Mouse (Mus musculus) midbrain, embryonic 14.5 days (tissue): ENCODE measurements at regions not wholly inside any gene's neighbourhood (a gene's known extent, or its start where the extent isn't known, plus 50 kb on each side); places are given as distances from the start of the nearest gene placed in this dataset.
A peak's percentile ranks its signal among the peaks of the same experiment; 100 is the strongest.

Experiments
- ATAC-seq: fragments of 200-750 bp; cut with Nextera tagmentation; 2 replicates; pipeline ENCODE4 v1.8.0; 2017; ENCODE audit warnings: moderate number of reproducible peaks, moderate library complexity; ENCODE audit not compliant: low FRiP score, low TSS enrichment
- DNase-seq: peaks from one replicate; pipeline ENCODE4 v3.0.0-alpha.2; 2015
- H3K27ac ChIP-seq: fragments of 300-500 bp; sonication (generic); replicated peaks from 2 replicates; pipeline ENCODE4 v1.5.1; 2014; ENCODE audit warnings: mild to moderate bottlenecking, low read depth, low read length, moderate library complexity
- H3K27me3 ChIP-seq: fragments of 300-500 bp; sonication (generic); 2 replicates; pipeline ENCODE4 v1.6.1; 2014; ENCODE audit warnings: low read length, control low read depth, mixed read lengths; ENCODE audit not compliant: control insufficient read depth, insufficient read depth
- H3K36me3 ChIP-seq: fragments of 300-500 bp; sonication (generic); 2 replicates; pipeline ENCODE4 v1.6.1; 2014; ENCODE audit warnings: low read length, control low read depth; ENCODE audit not compliant: control insufficient read depth, insufficient read depth
- H3K4me1 ChIP-seq: fragments of 300-500 bp; sonication (generic); 2 replicates; pipeline ENCODE4 v1.6.1; 2014; ENCODE audit warnings: mild to moderate bottlenecking, antibody characterized with exemption, low read length, control low read depth; ENCODE audit not compliant: control insufficient read depth, insufficient read depth
- H3K4me2 ChIP-seq: fragments of 300-500 bp; sonication (generic); 2 replicates; pipeline ENCODE4 v1.6.1; 2014; ENCODE audit warnings: mild to moderate bottlenecking, low read length, moderate library complexity
- H3K4me3 ChIP-seq: fragments of 300-500 bp; sonication (generic); replicated peaks from 2 replicates; pipeline ENCODE4 v1.5.1; 2014; ENCODE audit warnings: low read depth, low read length
- H3K9ac ChIP-seq: fragments of 300-500 bp; sonication (generic); replicated peaks from 2 replicates; pipeline ENCODE4 v1.6.1; 2014; ENCODE audit warnings: mild to moderate bottlenecking, low read length, moderate library complexity
- H3K9me3 ChIP-seq: fragments of 300-500 bp; sonication (generic); 2 replicates; pipeline ENCODE4 v1.6.1; 2016; ENCODE audit warnings: low read length, control low read depth, mixed read lengths; ENCODE audit not compliant: control insufficient read depth
- WGBS: fragments of 180-500 bp; shearing (Covaris S2); extraction: QIAGEN DNeasy Blood & Tissue Kit; methylation state at CpG from one replicate; pipeline ENCODE4 v1.1.7; 2014; 5-methylcytosine and 5-hydroxymethylcytosine counted together

- Histone ChIP-seq H3K4me3 (no peak overlapping the region), H3K27ac (no peak overlapping the region), H3K4me1 (no peaks in the 10 kb centered on the region), H3K27me3 (no peaks in the 10 kb centered on the region), H3K4me2 (no peak overlapping the region), H3K9me3 (no peaks in the 10 kb centered on the region), H3K9ac (no peak overlapping the region), H3K36me3 (no peaks in the 10 kb centered on the region)
- no peak for ATAC-seq
- DNase-seq, result peak; percentile 14
- WGBS, result 62% methylated on average over 3 of the region's 3 CpGs
Observed at GRCm38 (mm10) chr12:46416765-46417404, 401.8 kb downstream of the Nova1 start.

DNA sequence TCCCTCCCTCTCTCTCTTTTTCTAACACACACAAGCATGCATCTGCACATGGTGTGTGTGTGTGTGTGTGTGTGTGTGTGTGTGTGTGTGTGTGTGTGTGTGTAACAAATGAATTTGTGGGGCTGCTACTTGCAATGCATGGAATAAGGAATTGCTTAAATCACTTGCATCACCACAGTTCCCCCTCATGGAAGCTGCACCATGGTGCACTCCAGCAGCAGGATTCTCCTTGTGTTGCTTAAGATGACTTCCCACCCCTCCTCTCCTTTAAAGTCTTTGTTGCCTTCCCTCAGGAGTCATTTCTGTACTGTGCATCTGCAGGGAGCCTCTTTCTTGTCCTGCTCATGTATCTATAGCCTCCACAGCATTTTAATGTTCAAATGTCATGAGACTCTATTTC is 402.5 kb downstream of the Nova1 start:
- Histone ChIP-seq H3K27me3 (no peaks in the 10 kb centered on the region), H3K36me3 (no peaks in the 10 kb centered on the region), H3K27ac (no peak overlapping the region), H3K9ac (no peak overlapping the region), H3K9me3 (no peaks in the 10 kb centered on the region), H3K4me2 (no peak overlapping the region), H3K4me1 (no peaks in the 10 kb centered on the region), H3K4me3 (no peak overlapping the region)
- ATAC-seq, result peak; percentile 37; the same call in 1 of the 2 replicates
- DNase-seq, result peak; percentile 32

- H3K27me3 ChIP-seq, result no peaks in the 10 kb centered on the region
- H3K9me3 ChIP-seq, result no peaks in the 10 kb centered on the region
- no peaks in the 10 kb centered on the region for H3K36me3 ChIP-seq
- H3K9ac ChIP-seq, result no peak overlapping the region
- no peak overlapping the region for H3K4me3 ChIP-seq
- no peak for DNase-seq
- H3K4me1 ChIP-seq, result no peaks in the 10 kb centered on the region
- H3K4me2 ChIP-seq, result no peak overlapping the region
- no peak for ATAC-seq
- H3K27ac ChIP-seq, result no peak overlapping the region
Observed at GRCm38 (mm10) chr12:46405674-46406073, 413.1 kb downstream of the Nova1 start.

GRCm38 (mm10) chr12:46399653-46399975 is 419.1 kb downstream of the Nova1 start:
- Histone ChIP-seq H3K4me3 (peak overlapping the region; percentile 41), H3K9ac (peak overlapping the region; percentile 52), H3K36me3 (no peaks in the 10 kb centered on the region), H3K4me1 (no peaks in the 10 kb centered on the region), H3K27ac (peak overlapping the region; percentile 79), H3K4me2 (peak overlapping the region; percentile 57), H3K27me3 (no peaks in the 10 kb centered on the region), H3K9me3 (no peaks in the 10 kb centered on the region)
- DNase-seq, result peak; percentile 76
- WGBS, result 1% methylated on average over 14 of the region's 14 CpGs
- peak; percentile 78 for ATAC-seq

GRCm38 (mm10) chr12:46398875-46399652 is 419.7 kb downstream of the Nova1 start:
- peak overlapping the region; percentile 41 for H3K4me3 ChIP-seq
- no peaks in the 10 kb centered on the region for H3K36me3 ChIP-seq
- ATAC-seq (peak; percentile 89), DNase-seq (peak; percentile 84)
- peak overlapping the region; percentile 57 for H3K4me2 ChIP-seq
- no peaks in the 10 kb centered on the region for H3K27me3 ChIP-seq
- 2% methylated on average over 23 of the region's 23 CpGs for WGBS
- H3K9me3 ChIP-seq, result no peaks in the 10 kb centered on the region
- peak overlapping the region; percentile 79 for H3K27ac ChIP-seq
- peak overlapping the region; percentile 52 for H3K9ac ChIP-seq
- no peaks in the 10 kb centered on the region for H3K4me1 ChIP-seq

DNA sequence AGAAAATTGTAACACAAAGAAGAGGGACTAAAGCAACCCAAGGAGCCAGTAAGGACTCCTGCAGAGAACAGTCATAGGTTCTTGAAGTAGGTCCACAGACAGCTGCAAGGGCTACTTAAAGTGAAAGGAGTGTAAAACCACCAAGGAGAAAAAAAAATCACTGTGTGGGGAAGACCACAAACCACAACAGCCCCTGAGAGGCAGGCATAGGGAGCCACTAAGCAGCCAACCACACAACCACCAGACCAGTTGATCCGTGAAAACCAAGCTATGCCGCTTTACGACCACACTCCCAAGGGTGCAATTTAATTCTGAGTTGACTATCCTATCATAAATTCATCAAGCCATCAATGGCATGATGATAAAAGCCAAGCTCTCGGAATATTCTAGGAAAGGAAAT is 423.5 kb downstream of the Nova1 start:
- ATAC-seq (no peak), DNase-seq (no peak)
- Histone ChIP-seq H3K9ac (no peak overlapping the region), H3K4me1 (no peaks in the 10 kb centered on the region), H3K27me3 (no peaks in the 10 kb centered on the region), H3K36me3 (no peaks in the 10 kb centered on the region), H3K27ac (0 out of 2 replicates have a peak overlapping the region, but pooled peaks have one; percentile 22), H3K4me2 (no peak overlapping the region), H3K9me3 (no peaks in the 10 kb centered on the region), H3K4me3 (no peak overlapping the region)
- WGBS, result 86% methylated on average over 4 of the region's 4 CpGs

- H3K9ac ChIP-seq, result no peak overlapping the region
- ATAC-seq, result peak; percentile 64; the same call in 1 of the 2 replicates
- H3K27me3 ChIP-seq, result no peaks in the 10 kb centered on the region
- no peaks in the 10 kb centered on the region for H3K9me3 ChIP-seq
- H3K27ac ChIP-seq, result no peak overlapping the region
- H3K4me3 ChIP-seq, result no peak overlapping the region
- DNase-seq, result peak; percentile 75
- no peaks in the 10 kb centered on the region for H3K4me1 ChIP-seq
- H3K4me2 ChIP-seq, result no peak overlapping the region
- no peaks in the 10 kb centered on the region for H3K36me3 ChIP-seq
Observed at GRCm38 (mm10) chr12:46393769-46394168, 425.0 kb downstream of the Nova1 start.

DNA sequence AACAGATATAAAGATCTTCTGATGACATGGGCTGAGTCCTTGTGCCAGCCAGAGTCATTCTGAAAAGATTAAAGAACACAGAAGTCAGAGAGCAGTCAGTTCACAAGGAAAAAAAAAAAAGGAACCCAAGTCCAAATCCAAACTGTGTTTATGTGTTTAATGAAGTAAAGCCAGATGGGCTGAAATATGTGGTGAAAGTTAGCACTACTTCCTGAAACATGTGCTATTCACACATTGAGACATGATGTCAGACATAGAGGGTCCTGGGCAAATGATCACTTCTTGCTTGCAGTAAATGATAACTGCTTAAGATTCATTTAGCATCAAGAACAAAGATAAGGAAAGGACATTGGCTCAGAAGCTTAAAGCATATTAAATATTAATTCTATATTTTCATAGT is 439.8 kb downstream of the Nova1 start:
- Histone ChIP-seq H3K4me1 (no peaks in the 10 kb centered on the region), H3K4me2 (no peak overlapping the region), H3K9ac (no peak overlapping the region), H3K9me3 (no peaks in the 10 kb centered on the region), H3K36me3 (no peaks in the 10 kb centered on the region), H3K4me3 (no peak overlapping the region), H3K27ac (no peak overlapping the region), H3K27me3 (no peaks in the 10 kb centered on the region)
- ATAC-seq (no peak), DNase-seq (no peak)

DNA sequence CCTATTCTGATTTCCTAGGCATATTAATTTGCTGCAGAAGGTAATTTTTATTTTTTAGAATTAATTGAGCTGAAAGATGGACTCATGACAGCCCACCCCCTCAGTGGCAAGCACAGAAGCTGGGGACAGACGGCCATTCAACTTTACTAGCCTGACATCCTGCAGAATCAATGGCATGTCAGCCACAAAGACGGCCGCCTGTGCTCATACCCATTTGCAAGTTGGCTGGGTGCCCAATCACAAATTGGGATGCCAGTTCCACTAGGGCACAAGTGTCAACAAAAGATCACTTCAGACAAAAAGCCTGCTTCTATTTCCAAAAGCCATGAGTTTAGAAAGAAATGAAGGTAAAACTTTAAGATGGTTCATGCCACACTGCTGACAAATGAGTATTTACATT is 447.0 kb downstream of the Nova1 start:
- no peaks in the 10 kb centered on the region for H3K36me3 ChIP-seq
- no peak overlapping the region for H3K9ac ChIP-seq
- no peak overlapping the region for H3K4me3 ChIP-seq
- H3K4me2 ChIP-seq, result no peak overlapping the region
- H3K27me3 ChIP-seq, result no peaks in the 10 kb centered on the region
- 24% methylated on average over 3 of the region's 3 CpGs for WGBS
- DNase-seq (peak; percentile 82), ATAC-seq (peak; percentile 77; the same call in 1 of the 2 replicates)
- H3K27ac ChIP-seq, result no peak overlapping the region
- no peaks in the 10 kb centered on the region for H3K9me3 ChIP-seq
- H3K4me1 ChIP-seq, result peaks cover 5% of the 10 kb centered on the region; the same call in 1 of the 2 replicates
